Mouse (Mus musculus) layer of hippocampus, adult 11-12 months (tissue): ENCODE results near the gene Car1.
"Not testable (repeated sequence)": the region's sequence is repeated elsewhere in the genome, so short reads cannot be mapped to it uniquely, and the experiment has no call there.

ENCODE experiments used
- DNase-seq: peaks from one replicate; pipeline ENCODE4 v3.0.0; 2022; ENCODE audit warnings: low spot score

Gene Car1

GRCm38 (mm10) chr3:14783198-14783597, 25.0 kb downstream of the Car1 start:
- DNase-seq = not testable (repeated sequence)

GRCm38 (mm10) chr3:14782365-14782764, 25.8 kb downstream of the Car1 start:
- not testable (repeated sequence) for DNase-seq

GRCm38 (mm10) chr3:14780212-14780611, 28.0 kb downstream of the Car1 start:
- DNase-seq = no peak

GRCm38 (mm10) chr3:14776497-14777162, 31.5 kb downstream of the Car1 start:
- not testable (repeated sequence) for DNase-seq

- not testable (repeated sequence) for DNase-seq
Measured at GRCm38 (mm10) chr3:14774539-14774938, 33.6 kb downstream of the Car1 start.

- DNase-seq = not testable (repeated sequence)
Measured at GRCm38 (mm10) chr3:14772473-14772872, 35.7 kb downstream of the Car1 start.

GRCm38 (mm10) chr3:14764755-14765566, 43.2 kb downstream of the Car1 start:
- DNase-seq = no peak

- no peak for DNase-seq
Measured at GRCm38 (mm10) chr3:14755716-14756115, 52.5 kb downstream of the Car1 start.

- no peak for DNase-seq
Measured at GRCm38 (mm10) chr3:14746041-14746440, 62.1 kb downstream of the Car1 start.

- no peak for DNase-seq
Measured at GRCm38 (mm10) chr3:14738261-14738660, 69.9 kb downstream of the Car1 start.

- not testable (repeated sequence) for DNase-seq
Measured at GRCm38 (mm10) chr3:14727496-14727895, 80.7 kb downstream of the Car1 start.

- not testable (repeated sequence) for DNase-seq
Measured at GRCm38 (mm10) chr3:14725462-14725861, 82.7 kb downstream of the Car1 start.
